Mouse (Mus musculus) limb, embryonic 15.5 days (tissue): ENCODE results near the gene Acad10. TPM values are rescaled to one million over a fixed set of nuclear protein-coding genes. Genes with fewer than 3 reads are reported as not detected.
A peak's percentile ranks its signal among the peaks of the same experiment; 100 is the strongest.
"Not testable (repeated sequence)": the region's sequence is repeated elsewhere in the genome, so short reads cannot be mapped to it uniquely, and the experiment has no call there.

Experiments used
- ATAC-seq: fragments of 200-750 bp; cut with Nextera tagmentation; 2 replicates; pipeline ENCODE4 v1.8.0; 2017; ENCODE audit warnings: low read depth, moderate TSS enrichment; ENCODE audit not compliant: insufficient number of reproducible peaks, low FRiP score, low TSS enrichment
- H3K27ac ChIP-seq: fragments of 300-500 bp; sonication (generic); 2 replicates; pipeline ENCODE4 v1.5.1; 2015; ENCODE audit warnings: moderate library complexity, mild to moderate bottlenecking, inconsistent platforms
- H3K27me3 ChIP-seq: fragments of 300-500 bp; sonication (generic); 2 replicates; pipeline ENCODE4 v1.6.1; 2015; ENCODE audit warnings: inconsistent platforms
- H3K36me3 ChIP-seq: fragments of 300-500 bp; sonication (generic); 2 replicates; pipeline ENCODE4 v1.6.1; 2015; ENCODE audit warnings: inconsistent platforms
- H3K4me1 ChIP-seq: fragments of 300-500 bp; sonication (generic); 2 replicates; pipeline ENCODE4 v1.6.1; 2015; ENCODE audit warnings: inconsistent platforms
- H3K4me2 ChIP-seq: fragments of 300-500 bp; sonication (generic); 2 replicates; pipeline ENCODE4 v1.6.1; 2015; ENCODE audit warnings: mild to moderate bottlenecking, inconsistent platforms
- H3K4me3 ChIP-seq: fragments of 300-500 bp; sonication (generic); 2 replicates; pipeline ENCODE4 v1.5.1; 2015; ENCODE audit warnings: mild to moderate bottlenecking, inconsistent platforms
- H3K9ac ChIP-seq: fragments of 300-500 bp; sonication (generic); 2 replicates; pipeline ENCODE4 v1.6.1; 2015; ENCODE audit warnings: inconsistent platforms
- H3K9me3 ChIP-seq: fragments of 300-500 bp; sonication (generic); 2 replicates; pipeline ENCODE4 v1.6.1; 2016; ENCODE audit warnings: inconsistent platforms
- WGBS: fragments of 180-500 bp; shearing (Covaris S2); methylation state at CpG from one replicate; pipeline ENCODE4 v1.1.7; 2015; 5-methylcytosine and 5-hydroxymethylcytosine counted together
- polyA plus RNA-seq: library from polyadenylated mRNA; unstranded; fragments of >200 nt; fragmentation: Nextera tagmentation; extraction: Ambion mirVana; gene quantifications from 2 replicates; pipeline ENCODE4 v1.2.1, GENCODE M21; 2015

The Acad10 gene
- polyA plus RNA-seq, 1 experiment from 2014 or later, result 3.3 TPM

- no peak overlapping the region for H3K9ac ChIP-seq
- no peak overlapping the region for H3K4me2 ChIP-seq
- no peaks in the 10 kb centered on the region for H3K27me3 ChIP-seq
- no peak for ATAC-seq
- H3K4me3 ChIP-seq, result no peak overlapping the region
- peaks cover 57% of the 10 kb centered on the region for H3K36me3 ChIP-seq
- WGBS, result 72% methylated on average over 15 of the region's 15 CpGs
- no peaks in the 10 kb centered on the region for H3K9me3 ChIP-seq
- 0 out of 2 replicates have a peak, but pooled peaks cover 8% of the 10 kb centered on the region for H3K4me1 ChIP-seq
- no peak overlapping the region for H3K27ac ChIP-seq
Observed at GRCm38 (mm10) chr5:121686113-121686898, 26.0 kb upstream of the Acad10 start.

GRCm38 (mm10) chr5:121685495-121685894 lies 25.2 kb upstream of the Acad10 start:
- no peaks in the 10 kb centered on the region for H3K27me3 ChIP-seq
- peaks cover 65% of the 10 kb centered on the region for H3K36me3 ChIP-seq
- no peak for ATAC-seq
- no peak overlapping the region for H3K9ac ChIP-seq
- WGBS, result 86% methylated on average over 6 of the region's 6 CpGs
- H3K4me2 ChIP-seq, result no peak overlapping the region
- no peak overlapping the region for H3K27ac ChIP-seq
- no peaks in the 10 kb centered on the region for H3K9me3 ChIP-seq
- no peak overlapping the region for H3K4me3 ChIP-seq
- 0 out of 2 replicates have a peak, but pooled peaks cover 5% of the 10 kb centered on the region for H3K4me1 ChIP-seq

GRCm38 (mm10) chr5:121682250-121682649 lies 21.9 kb upstream of the Acad10 start:
- Histone ChIP-seq H3K4me2 (no peak overlapping the region), H3K9me3 (no peaks in the 10 kb centered on the region), H3K4me1 (0 out of 2 replicates have a peak, but pooled peaks cover 3% of the 10 kb centered on the region), H3K9ac (no peak overlapping the region), H3K27me3 (no peaks in the 10 kb centered on the region), H3K36me3 (peaks cover 91% of the 10 kb centered on the region), H3K4me3 (no peak overlapping the region), H3K27ac (no peak overlapping the region)
- no peak for ATAC-seq
- WGBS, result 95% methylated on average over 2 of the region's 2 CpGs

- H3K4me2 ChIP-seq, result no peak overlapping the region
- peaks cover 81% of the 10 kb centered on the region for H3K36me3 ChIP-seq
- ATAC-seq, result no peak
- no peak overlapping the region for H3K27ac ChIP-seq
- no peak overlapping the region for H3K9ac ChIP-seq
- no peak overlapping the region for H3K4me3 ChIP-seq
- WGBS, result 83% methylated on average over 3 of the region's 3 CpGs
- H3K4me1 ChIP-seq, result no peaks in the 10 kb centered on the region
- no peaks in the 10 kb centered on the region for H3K9me3 ChIP-seq
- H3K27me3 ChIP-seq, result no peaks in the 10 kb centered on the region
Observed at GRCm38 (mm10) chr5:121670412-121670811, 10.1 kb upstream of the Acad10 start.

- Histone ChIP-seq H3K4me1 (no peaks in the 10 kb centered on the region), H3K4me2 (no peak overlapping the region), H3K4me3 (no peak overlapping the region), H3K9ac (no peak overlapping the region), H3K27me3 (no peaks in the 10 kb centered on the region), H3K9me3 (no peaks in the 10 kb centered on the region), H3K27ac (no peak overlapping the region), H3K36me3 (peaks cover 80% of the 10 kb centered on the region)
- WGBS, result 59% methylated on average over 6 of the region's 6 CpGs
- no peak for ATAC-seq
Observed at GRCm38 (mm10) chr5:121668411-121668810, 8.1 kb upstream of the Acad10 start.

GRCm38 (mm10) chr5:121667067-121667466 lies 6.8 kb upstream of the Acad10 start:
- H3K4me1 ChIP-seq, result peaks cover 4% of the 10 kb centered on the region
- no peak overlapping the region for H3K9ac ChIP-seq
- ATAC-seq, result no peak
- no peaks in the 10 kb centered on the region for H3K27me3 ChIP-seq
- 89% methylated on average over 4 of the region's 4 CpGs for WGBS
- no peak overlapping the region for H3K27ac ChIP-seq
- no peak overlapping the region for H3K4me3 ChIP-seq
- no peaks in the 10 kb centered on the region for H3K9me3 ChIP-seq
- H3K36me3 ChIP-seq, result peaks cover 81% of the 10 kb centered on the region
- no peak overlapping the region for H3K4me2 ChIP-seq

- Histone ChIP-seq H3K9me3 (no peaks in the 10 kb centered on the region), H3K27me3 (no peaks in the 10 kb centered on the region), H3K27ac (no peak overlapping the region), H3K36me3 (peaks cover 63% of the 10 kb centered on the region), H3K4me3 (no peak overlapping the region), H3K4me2 (no peak overlapping the region), H3K4me1 (peaks cover 15% of the 10 kb centered on the region), H3K9ac (no peak overlapping the region)
- ATAC-seq, result no peak
- WGBS, result 92% methylated on average over 9 of the region's 9 CpGs
Observed at GRCm38 (mm10) chr5:121664971-121665370, 4.7 kb upstream of the Acad10 start.

GRCm38 (mm10) chr5:121664078-121664477 lies 3.8 kb upstream of the Acad10 start:
- WGBS, result 75% methylated on average over 6 of the region's 6 CpGs
- Histone ChIP-seq H3K27ac (no peak overlapping the region), H3K36me3 (peaks cover 58% of the 10 kb centered on the region), H3K4me2 (no peak overlapping the region), H3K9me3 (no peaks in the 10 kb centered on the region), H3K27me3 (no peaks in the 10 kb centered on the region), H3K4me3 (no peak overlapping the region), H3K9ac (no peak overlapping the region), H3K4me1 (peaks cover 18% of the 10 kb centered on the region)
- ATAC-seq, result no peak

- no peak overlapping the region for H3K9ac ChIP-seq
- H3K27me3 ChIP-seq, result no peaks in the 10 kb centered on the region
- H3K4me1 ChIP-seq, result peaks cover 18% of the 10 kb centered on the region
- H3K27ac ChIP-seq, result no peak overlapping the region
- ATAC-seq, result no peak
- no peak overlapping the region for H3K4me2 ChIP-seq
- no peak overlapping the region for H3K4me3 ChIP-seq
- H3K9me3 ChIP-seq, result no peaks in the 10 kb centered on the region
- H3K36me3 ChIP-seq, result peaks cover 52% of the 10 kb centered on the region
- 87% methylated on average over 8 of the region's 8 CpGs for WGBS
Observed at GRCm38 (mm10) chr5:121663456-121663855, 3.1 kb upstream of the Acad10 start.

- Histone ChIP-seq H3K36me3 (peaks cover 35% of the 10 kb centered on the region), H3K4me2 (peak overlapping the region; percentile 74), H3K27ac (no peak overlapping the region), H3K9me3 (no peaks in the 10 kb centered on the region), H3K27me3 (no peaks in the 10 kb centered on the region), H3K9ac (peak overlapping the region; percentile 89), H3K4me1 (peaks cover 18% of the 10 kb centered on the region), H3K4me3 (peak overlapping the region; percentile 83)
- ATAC-seq, result no peak
- WGBS, result 84% methylated on average over 5 of the region's 5 CpGs
Observed at GRCm38 (mm10) chr5:121661494-121661893, 1.2 kb upstream of the Acad10 start.

GRCm38 (mm10) chr5:121660897-121661254 lies 562 bp upstream of the Acad10 start:
- ATAC-seq, result 0 out of 2 replicates have a peak, but pooled peaks have one; percentile 1
- H3K9ac ChIP-seq, result peak overlapping the region; percentile 89
- peak overlapping the region; percentile 74 for H3K4me2 ChIP-seq
- H3K4me1 ChIP-seq, result peaks cover 18% of the 10 kb centered on the region
- H3K4me3 ChIP-seq, result peak overlapping the region; percentile 83
- H3K9me3 ChIP-seq, result no peaks in the 10 kb centered on the region
- no peaks in the 10 kb centered on the region for H3K27me3 ChIP-seq
- H3K27ac ChIP-seq, result peak overlapping the region; percentile 69
- H3K36me3 ChIP-seq, result peaks cover 29% of the 10 kb centered on the region
- 2% methylated on average over 26 of the region's 26 CpGs for WGBS

GRCm38 (mm10) chr5:121657656-121658055 lies 2.7 kb downstream of the Acad10 start:
- H3K4me1 ChIP-seq, result peaks cover 18% of the 10 kb centered on the region
- not testable (repeated sequence) for H3K4me3 ChIP-seq, H3K27ac ChIP-seq, H3K9ac ChIP-seq, ATAC-seq, H3K36me3 ChIP-seq, H3K4me2 ChIP-seq, H3K27me3 ChIP-seq, H3K9me3 ChIP-seq
- WGBS, result 88% methylated on average over 6 of the region's 6 CpGs
